Mouse (Mus musculus) layer of hippocampus, postnatal 25 days (tissue): ENCODE results near the gene Hcrt. TPM values are rescaled to one million over a fixed set of nuclear protein-coding genes. Genes with fewer than 3 reads are reported as not detected.
A peak's percentile ranks its signal among the peaks of the same experiment; 100 is the strongest.

Experiments
- DNase-seq, 2 experiments: peaks; one replicate each; pipeline ENCODE4 v3.0.0; 2022; ENCODE audit warnings: mixed read lengths in 2 of 2, low spot score in 1 of 2; ENCODE audit errors: extremely low spot score in 1 of 2
- total RNA-seq, 2 experiments: library from RNA; stranded (reverse); gene quantifications; 2 replicates each; pipeline ENCODE4 v1.2.3; 2021

Hcrt gene
- total RNA-seq, 2 experiments from 2014 or later = not detected

GRCm38 (mm10) chr11:100714948-100715347, 47.8 kb downstream of the Hcrt start:
- DNase-seq = no peak

- peak; percentile 72 to 92 for DNase-seq
Measured at GRCm38 (mm10) chr11:100714534-100714915, 48.2 kb downstream of the Hcrt start.

GRCm38 (mm10) chr11:100713735-100714533, 48.8 kb downstream of the Hcrt start, which contains the start of gene Hspb9:
Hspb9 (plus strand) TSS chr11:100713850.
- DNase-seq = peak in 1 of 2 experiments; percentile 38

GRCm38 (mm10) chr11:100713174-100713573, 49.6 kb downstream of the Hcrt start:
- no peak for DNase-seq

- peak; percentile 72 to 75 for DNase-seq
Measured at GRCm38 (mm10) chr11:100711783-100712615, 50.7 kb downstream of the Hcrt start, which contains the start of gene Kat2a. Kat2a (minus strand) TSS chr11:100712465.

Other genes with a start within 250 kb of the Hcrt start
- gene Acly, start 234.9 kb downstream of the Hcrt start, total RNA-seq = 100 to 1,000 TPM; 107 to 112 TPM
- 1 to 10 TPM in 1 of 2 experiments, under 1 TPM in 1; 0.54 to 1.2 TPM for gene Ttc25, start 217.3 kb downstream of the Hcrt start, total RNA-seq
- 100 to 1,000 TPM; 365 to 435 TPM for gene Cnp, start 188.0 kb downstream of the Hcrt start, total RNA-seq
- 10 to 100 TPM; 15.1 to 16.5 TPM for gene Nkiras2, start 143.7 kb downstream of the Hcrt start, total RNA-seq
- 100 to 1,000 TPM; 234 to 286 TPM for gene Dnajc7, start 142.8 kb downstream of the Hcrt start, total RNA-seq
- under 1 TPM in 1 of 2 experiments, not detected in 1; 0.31 TPM for gene Zfp385c, start 70.5 kb downstream of the Hcrt start, total RNA-seq
- gene Dhx58, start 58.7 kb downstream of the Hcrt start, total RNA-seq = 1 to 10 TPM; 1.4 to 2.1 TPM
- 10 to 100 TPM; 55.6 to 55.9 TPM for gene Kat2a, start 50.5 kb downstream of the Hcrt start, total RNA-seq
- gene Hspb9, start 49.1 kb downstream of the Hcrt start, total RNA-seq = not detected
- gene Rab5c, start 24.7 kb downstream of the Hcrt start, total RNA-seq = 100 to 1,000 TPM; 141 to 152 TPM
- gene Kcnh4, start 3.0 kb downstream of the Hcrt start, total RNA-seq = 1 to 10 TPM; 1.1 to 1.8 TPM
- gene Ghdc, start 8.0 kb upstream of the Hcrt start, total RNA-seq = 1 to 10 TPM; 5.2 to 6.8 TPM
- 10 to 100 TPM; 11.5 to 11.7 TPM for gene Stat5b, start 87.8 kb upstream of the Hcrt start, total RNA-seq
- gene Stat5a, start 96.4 kb upstream of the Hcrt start, total RNA-seq = 1 to 10 TPM; 1.1 to 1.7 TPM
- 10 to 100 TPM; 32.9 to 34.4 TPM for gene Stat3, start 176.6 kb upstream of the Hcrt start, total RNA-seq
- gene Cavin1, start 208.0 kb upstream of the Hcrt start, total RNA-seq = 10 to 100 TPM; 14.2 to 15.8 TPM
- gene Atp6v0a1, start 246.5 kb upstream of the Hcrt start, total RNA-seq = 100 to 1,000 TPM; 446 to 454 TPM